Mouse (Mus musculus): ENCODE measurements at regions not wholly inside any gene's neighbourhood (a gene's known extent, or its start where the extent isn't known, plus 50 kb on each side); places are given as distances from the start of the nearest gene placed in this dataset.
"Not testable (repeated sequence)": the region's sequence is repeated elsewhere in the genome, so short reads cannot be mapped to it uniquely, and the experiment has no call there.

GRCm38 (mm10) chr14:26319821-26320220, 62.1 kb downstream of the Duxbl3 start:
- not testable (repeated sequence) for H3K9me3 ChIP-seq (ENCODE audit: control insufficient read depth, low read length); H3K9ac ChIP-seq (ENCODE audit: low read depth, low read length, severe bottlenecking); H3K4me1 ChIP-seq (ENCODE audit: control insufficient read depth, insufficient read depth, low read length); ATAC-seq (ENCODE audit: low FRiP score, low read depth); H3K27ac ChIP-seq (replicated peaks; ENCODE audit: low read depth, low read length); H3K4me2 ChIP-seq (replicated peaks; ENCODE audit: low read depth, low read length, severe bottlenecking); H3K27me3 ChIP-seq (ENCODE audit: control insufficient read depth, insufficient read depth, low read length); H3K36me3 ChIP-seq (ENCODE audit: control insufficient read depth, insufficient read depth, low read length); H3K4me3 ChIP-seq (replicated peaks; ENCODE audit: low read length); DNase-seq (ENCODE audit: low spot score)
- WGBS = 33% methylated on average over 1 of the region's 2 CpGs

- Histone ChIP-seq H3K36me3 (ENCODE audit: control insufficient read depth, insufficient read depth, low read length) (no peaks in the 10 kb centered on the region), H3K4me3 (replicated peaks; ENCODE audit: low read length) (no peak overlapping the region), H3K4me2 (replicated peaks; ENCODE audit: low read depth, low read length, severe bottlenecking) (no peak overlapping the region), H3K27me3 (ENCODE audit: control insufficient read depth, insufficient read depth, low read length) (no peaks in the 10 kb centered on the region), H3K27ac (replicated peaks; ENCODE audit: low read depth, low read length) (no peak overlapping the region), H3K9ac (ENCODE audit: low read depth, low read length, severe bottlenecking) (no peak overlapping the region), H3K9me3 (ENCODE audit: control insufficient read depth, low read length) (no peaks in the 10 kb centered on the region), H3K4me1 (ENCODE audit: control insufficient read depth, insufficient read depth, low read length) (no peaks in the 10 kb centered on the region)
- no peak for TF ChIP-seq POLR2A (IDR thresholded peaks at IDR 0.05; ENCODE audit: borderline replicate concordance, extremely low read depth, insufficient read depth, insufficient read length)
- ATAC-seq (ENCODE audit: low FRiP score, low read depth) (no peak), DNase-seq (ENCODE audit: low spot score) (no peak)
- 87% methylated on average over 3 of the region's 3 CpGs for WGBS
Observed at GRCm38 (mm10) chr14:26320736-26321135, 63.0 kb downstream of the Duxbl3 start.

- H3K4me3 ChIP-seq (replicated peaks; ENCODE audit: low read length) = no peak overlapping the region
- 65% methylated on average over 6 of the region's 6 CpGs for WGBS
- H3K36me3 ChIP-seq (ENCODE audit: control insufficient read depth, insufficient read depth, low read length) = no peaks in the 10 kb centered on the region
- H3K9me3 ChIP-seq (ENCODE audit: control insufficient read depth, low read length) = no peaks in the 10 kb centered on the region
- no peak overlapping the region for H3K9ac ChIP-seq (ENCODE audit: low read depth, low read length, severe bottlenecking)
- TF ChIP-seq POLR2A (IDR thresholded peaks at IDR 0.05; ENCODE audit: borderline replicate concordance, extremely low read depth, insufficient read depth, insufficient read length) = no peak
- H3K4me1 ChIP-seq (ENCODE audit: control insufficient read depth, insufficient read depth, low read length) = no peaks in the 10 kb centered on the region
- H3K27ac ChIP-seq (replicated peaks; ENCODE audit: low read depth, low read length) = no peak overlapping the region
- no peak overlapping the region for H3K4me2 ChIP-seq (replicated peaks; ENCODE audit: low read depth, low read length, severe bottlenecking)
- H3K27me3 ChIP-seq (ENCODE audit: control insufficient read depth, insufficient read depth, low read length) = no peaks in the 10 kb centered on the region
- no peak for ATAC-seq (ENCODE audit: low FRiP score, low read depth)
- no peak for DNase-seq (ENCODE audit: low spot score)
Observed at GRCm38 (mm10) chr14:26328562-26328961, 70.8 kb downstream of the Duxbl3 start.

GRCm38 (mm10) chr14:26341111-26341510, 83.3 kb downstream of the Duxbl3 start:
- TF ChIP-seq POLR2A (IDR thresholded peaks at IDR 0.05; ENCODE audit: borderline replicate concordance, extremely low read depth, insufficient read depth, insufficient read length) = no peak
- H3K27me3 ChIP-seq (ENCODE audit: control insufficient read depth, insufficient read depth, low read length) = no peaks in the 10 kb centered on the region
- H3K36me3 ChIP-seq (ENCODE audit: control insufficient read depth, insufficient read depth, low read length) = no peaks in the 10 kb centered on the region
- no peaks in the 10 kb centered on the region for H3K4me1 ChIP-seq (ENCODE audit: control insufficient read depth, insufficient read depth, low read length)
- DNase-seq (ENCODE audit: low spot score) = no peak
- 86% methylated on average over 5 of the region's 5 CpGs for WGBS
- H3K9me3 ChIP-seq (ENCODE audit: control insufficient read depth, low read length) = no peaks in the 10 kb centered on the region
- no peak overlapping the region for H3K9ac ChIP-seq (ENCODE audit: low read depth, low read length, severe bottlenecking)
- no peak for ATAC-seq (ENCODE audit: low FRiP score, low read depth)
- H3K4me3 ChIP-seq (replicated peaks; ENCODE audit: low read length) = no peak overlapping the region
- H3K4me2 ChIP-seq (replicated peaks; ENCODE audit: low read depth, low read length, severe bottlenecking) = no peak overlapping the region
- no peak overlapping the region for H3K27ac ChIP-seq (replicated peaks; ENCODE audit: low read depth, low read length)

GRCm38 (mm10) chr14:26345227-26345626, 87.5 kb downstream of the Duxbl3 start:
- Histone ChIP-seq H3K36me3 (ENCODE audit: control insufficient read depth, insufficient read depth, low read length) (no peaks in the 10 kb centered on the region), H3K9ac (ENCODE audit: low read depth, low read length, severe bottlenecking) (no peak overlapping the region), H3K4me2 (replicated peaks; ENCODE audit: low read depth, low read length, severe bottlenecking) (no peak overlapping the region), H3K27me3 (ENCODE audit: control insufficient read depth, insufficient read depth, low read length) (no peaks in the 10 kb centered on the region), H3K4me1 (ENCODE audit: control insufficient read depth, insufficient read depth, low read length) (no peaks in the 10 kb centered on the region), H3K27ac (replicated peaks; ENCODE audit: low read depth, low read length) (no peak overlapping the region), H3K4me3 (replicated peaks; ENCODE audit: low read length) (no peak overlapping the region), H3K9me3 (ENCODE audit: control insufficient read depth, low read length) (no peaks in the 10 kb centered on the region)
- TF ChIP-seq POLR2A (IDR thresholded peaks at IDR 0.05; ENCODE audit: borderline replicate concordance, extremely low read depth, insufficient read depth, insufficient read length) = no peak
- WGBS = 68% methylated on average over 1 of the region's 1 CpGs
- DNase-seq (ENCODE audit: low spot score) (no peak), ATAC-seq (ENCODE audit: low FRiP score, low read depth) (no peak)

DNA sequence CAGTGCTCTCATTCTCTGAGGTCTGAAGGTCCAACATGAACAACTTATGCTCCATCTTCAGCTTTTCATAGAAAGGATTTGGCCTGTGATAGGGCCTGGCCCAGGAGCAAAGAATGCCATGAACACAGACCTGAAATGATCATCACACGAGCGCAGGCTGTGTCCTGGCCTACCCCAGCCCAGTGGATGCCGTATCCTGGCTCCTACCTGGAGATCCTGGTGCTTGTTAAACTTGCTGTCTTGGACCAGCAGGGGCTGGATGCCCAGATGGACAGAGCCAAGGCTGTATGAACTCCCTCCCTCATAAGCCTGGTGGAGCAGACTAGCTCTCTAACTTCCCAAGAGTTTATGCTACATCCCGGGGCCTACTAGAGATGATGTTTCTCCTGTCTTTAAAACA, 89.5 kb downstream of the Duxbl3 start:
- DNase-seq (ENCODE audit: low spot score) = no peak
- no peak overlapping the region for H3K27ac ChIP-seq (replicated peaks; ENCODE audit: low read depth, low read length)
- no peak for TF ChIP-seq POLR2A (IDR thresholded peaks at IDR 0.05; ENCODE audit: borderline replicate concordance, extremely low read depth, insufficient read depth, insufficient read length)
- no peaks in the 10 kb centered on the region for H3K36me3 ChIP-seq (ENCODE audit: control insufficient read depth, insufficient read depth, low read length)
- no peaks in the 10 kb centered on the region for H3K9me3 ChIP-seq (ENCODE audit: control insufficient read depth, low read length)
- 90% methylated on average over 4 of the region's 4 CpGs for WGBS
- ATAC-seq (ENCODE audit: low FRiP score, low read depth) = no peak
- H3K4me3 ChIP-seq (replicated peaks; ENCODE audit: low read length) = no peak overlapping the region
- no peaks in the 10 kb centered on the region for H3K4me1 ChIP-seq (ENCODE audit: control insufficient read depth, insufficient read depth, low read length)
- no peak overlapping the region for H3K9ac ChIP-seq (ENCODE audit: low read depth, low read length, severe bottlenecking)
- H3K4me2 ChIP-seq (replicated peaks; ENCODE audit: low read depth, low read length, severe bottlenecking) = no peak overlapping the region
- no peaks in the 10 kb centered on the region for H3K27me3 ChIP-seq (ENCODE audit: control insufficient read depth, insufficient read depth, low read length)

Data from limb, embryonic 14.5 days (tissue).